Mouse (Mus musculus): ENCODE data around the gene Arrdc1. TPM values are rescaled to one million over a fixed set of nuclear protein-coding genes. Genes with fewer than 3 reads are reported as not detected.
A peak's percentile ranks its signal among the peaks of the same experiment; 100 is the strongest.

Gene Arrdc1
- total RNA-seq, 2 experiments from 2014 or later = 9.6 to 10.9 TPM

DNA sequence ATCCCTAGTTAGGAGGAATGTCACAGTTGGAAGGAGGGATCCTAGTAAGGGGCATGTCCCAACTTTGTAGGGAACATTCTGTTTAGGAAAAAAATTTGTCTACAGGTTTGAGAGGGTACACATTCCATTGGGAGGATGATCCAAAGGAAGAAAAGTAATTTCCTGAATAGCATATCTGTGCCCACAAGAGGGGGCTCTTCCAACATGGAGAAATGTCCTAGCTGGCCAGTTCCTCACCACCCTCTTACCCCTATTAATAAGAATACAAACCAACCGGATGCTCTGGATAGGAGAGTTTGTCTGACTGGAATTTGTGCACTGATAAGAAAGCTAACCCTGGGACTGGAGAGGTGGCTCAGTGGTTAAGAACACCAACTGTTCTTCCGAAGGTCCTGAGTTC lies 11.5 kb downstream of the Arrdc1 start:
- peak; percentile 22 for DNase-seq

DNA sequence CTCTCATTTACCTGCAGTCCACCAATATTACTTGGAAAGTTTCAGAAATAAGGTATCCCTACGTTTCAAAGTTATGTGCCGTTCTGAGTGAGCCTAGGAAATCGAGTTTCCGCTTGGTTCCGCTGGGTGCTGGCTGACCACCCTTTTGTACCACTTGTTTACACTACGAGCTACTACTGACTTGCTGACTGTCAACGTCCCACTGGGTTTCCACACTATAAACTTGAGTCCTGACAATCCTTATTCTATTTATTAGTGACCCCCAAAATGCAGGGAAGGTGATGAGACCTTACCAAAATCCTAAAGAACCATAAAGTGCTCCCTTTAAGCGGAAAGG lies 15.2 kb downstream of the Arrdc1 start:
- DNase-seq = no peak

DNA sequence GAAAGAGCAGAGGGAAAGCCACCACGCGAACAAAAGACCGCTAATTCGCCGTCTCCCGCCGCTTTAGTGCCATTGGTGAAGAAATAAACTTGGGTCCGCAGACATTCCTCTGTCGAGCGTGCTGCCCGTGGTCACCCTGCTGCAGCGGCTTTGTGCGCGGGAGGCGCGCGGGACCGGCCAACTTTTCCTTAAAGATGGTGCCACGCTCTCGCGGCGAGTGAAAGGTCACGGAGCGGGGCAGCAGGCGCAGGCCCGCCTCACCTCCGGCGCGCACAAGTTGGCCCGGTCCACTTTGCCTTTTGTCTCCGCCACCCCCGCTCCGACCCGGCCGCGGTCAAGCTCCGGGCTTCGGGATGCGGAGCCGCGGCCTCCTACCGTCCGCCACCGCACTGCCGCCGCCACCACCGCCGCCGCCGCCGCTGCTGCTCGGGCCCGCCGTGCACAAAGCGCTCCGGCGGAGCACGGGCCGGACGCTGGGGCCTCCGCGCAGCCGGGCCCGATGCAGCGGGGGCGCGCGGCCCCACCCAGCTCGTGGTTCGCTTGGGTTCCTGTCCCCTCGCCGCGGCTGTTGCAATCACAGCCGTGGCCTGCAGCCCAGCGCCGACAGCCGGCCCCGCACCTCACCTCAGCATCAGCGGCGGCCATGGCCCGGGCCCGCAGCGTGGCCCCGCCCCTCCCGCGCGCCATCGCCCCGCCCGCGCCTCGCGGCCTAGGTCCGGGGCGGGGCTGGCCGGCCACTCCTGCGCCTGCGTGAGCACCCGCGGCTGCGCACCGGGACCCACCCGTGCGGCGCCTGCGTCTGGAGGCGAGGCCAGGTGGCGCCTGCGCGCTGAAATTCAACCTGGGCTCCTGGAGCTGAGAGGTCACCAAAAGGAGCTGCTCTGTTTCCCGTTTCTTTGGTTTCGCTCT lies 15.9 kb downstream of the Arrdc1 start, which contains the start of gene Ehmt1:
Ehmt1 (minus strand) TSS at position 685 of the 909 bp plus-strand sequence.
- DNase-seq = peak; percentile 95

GRCm38 (mm10) chr2:24914762-24915161 lies 20.3 kb downstream of the Arrdc1 start:
- no peak for DNase-seq

DNA sequence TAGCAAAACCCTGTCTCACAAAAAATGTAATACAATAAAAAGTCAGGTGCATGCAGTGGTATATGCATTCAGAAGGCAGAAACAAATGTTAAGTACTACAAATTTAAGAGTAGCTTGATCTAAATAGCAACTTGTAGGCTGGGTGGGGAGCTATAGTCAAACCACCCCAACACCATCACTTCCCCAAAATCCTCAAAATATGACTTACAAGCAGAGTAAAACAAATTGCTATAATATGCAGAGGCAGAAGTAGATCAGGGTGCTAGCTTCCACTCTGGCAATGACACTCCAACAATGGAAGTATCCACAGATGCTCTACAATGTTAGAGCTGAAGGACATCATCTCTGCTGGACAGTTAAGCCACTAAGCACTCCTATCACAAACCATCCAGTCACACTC lies 22.5 kb downstream of the Arrdc1 start:
- no peak for DNase-seq

GRCm38 (mm10) chr2:24912189-24912588 lies 22.9 kb downstream of the Arrdc1 start:
- DNase-seq = no peak

- DNase-seq = no peak
Observed at GRCm38 (mm10) chr2:24910481-24910880, 24.6 kb downstream of the Arrdc1 start.

DNA sequence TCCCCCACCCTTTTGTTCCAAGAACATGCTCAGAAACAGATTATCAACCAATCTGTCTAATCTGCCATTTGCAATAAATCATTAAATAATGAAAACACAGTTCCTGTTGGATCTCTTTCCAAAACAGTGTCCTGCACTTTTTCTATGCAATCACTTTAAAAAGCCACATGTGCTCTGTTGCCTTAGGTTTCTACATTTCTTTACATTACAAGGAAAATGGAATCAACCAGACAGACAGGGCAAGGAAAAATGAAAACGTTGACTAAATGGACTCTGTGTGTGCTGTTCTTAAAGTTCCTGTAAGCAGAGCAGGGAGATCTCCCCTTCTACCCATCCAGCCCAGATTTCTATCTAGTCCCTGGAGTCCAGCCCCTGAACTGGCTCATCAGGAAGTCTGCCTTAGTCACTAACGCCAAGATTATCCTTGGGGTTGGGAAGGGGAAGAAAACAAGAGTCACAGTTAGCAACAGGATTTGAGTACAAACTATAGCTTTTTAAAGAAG lies 29.3 kb downstream of the Arrdc1 start:
- no peak for DNase-seq

GRCm38 (mm10) chr2:24904823-24905652 lies 30.0 kb downstream of the Arrdc1 start:
- no peak for DNase-seq

DNA sequence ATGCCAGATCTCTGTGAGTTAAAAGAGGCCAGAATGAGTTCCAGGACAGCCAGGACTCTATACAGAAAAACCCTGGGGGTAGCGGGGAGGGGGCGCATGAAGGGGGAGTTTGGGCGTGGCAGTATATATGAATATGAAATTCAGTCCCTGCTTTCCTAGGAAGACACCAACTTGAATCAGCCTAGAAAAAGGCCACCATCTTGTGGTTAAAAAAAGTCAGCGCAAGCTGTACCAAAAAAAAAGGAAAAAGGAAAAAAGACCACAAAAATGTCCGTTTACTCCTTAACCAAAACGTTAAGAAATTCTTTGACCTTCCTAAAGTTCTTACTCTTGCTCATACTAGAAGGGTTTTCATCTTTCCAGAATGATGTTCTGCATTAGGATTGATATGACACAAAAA lies 32.1 kb downstream of the Arrdc1 start:
- DNase-seq = no peak

- DNase-seq = no peak
Observed at GRCm38 (mm10) chr2:24901055-24901454, 34.0 kb downstream of the Arrdc1 start.

GRCm38 (mm10) chr2:24899292-24899691 lies 35.8 kb downstream of the Arrdc1 start:
- DNase-seq = no peak

DNA sequence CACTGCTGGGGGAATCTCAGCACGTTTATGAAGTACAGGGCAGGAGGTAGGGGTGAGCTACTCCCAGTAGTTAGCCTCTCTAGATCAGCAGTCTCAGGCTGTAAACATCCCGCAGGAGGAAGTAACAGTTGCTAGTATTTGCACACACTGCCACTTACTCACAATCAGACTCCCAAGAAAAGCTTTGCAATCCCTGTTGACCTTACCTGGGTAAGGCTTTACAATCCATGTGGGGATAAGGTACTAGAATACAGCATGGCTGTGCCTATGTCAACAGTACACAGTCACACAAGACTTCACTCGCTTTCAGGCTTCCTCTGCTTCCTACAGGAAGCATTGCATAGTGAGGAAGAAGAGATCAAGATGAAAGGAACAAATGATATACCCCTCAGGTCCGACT lies 38.3 kb downstream of the Arrdc1 start:
- DNase-seq = no peak

- DNase-seq = no peak
Observed at GRCm38 (mm10) chr2:24894211-24894610, 40.8 kb downstream of the Arrdc1 start.

- no peak for DNase-seq
Observed at GRCm38 (mm10) chr2:24892318-24892717, 42.7 kb downstream of the Arrdc1 start.

DNA sequence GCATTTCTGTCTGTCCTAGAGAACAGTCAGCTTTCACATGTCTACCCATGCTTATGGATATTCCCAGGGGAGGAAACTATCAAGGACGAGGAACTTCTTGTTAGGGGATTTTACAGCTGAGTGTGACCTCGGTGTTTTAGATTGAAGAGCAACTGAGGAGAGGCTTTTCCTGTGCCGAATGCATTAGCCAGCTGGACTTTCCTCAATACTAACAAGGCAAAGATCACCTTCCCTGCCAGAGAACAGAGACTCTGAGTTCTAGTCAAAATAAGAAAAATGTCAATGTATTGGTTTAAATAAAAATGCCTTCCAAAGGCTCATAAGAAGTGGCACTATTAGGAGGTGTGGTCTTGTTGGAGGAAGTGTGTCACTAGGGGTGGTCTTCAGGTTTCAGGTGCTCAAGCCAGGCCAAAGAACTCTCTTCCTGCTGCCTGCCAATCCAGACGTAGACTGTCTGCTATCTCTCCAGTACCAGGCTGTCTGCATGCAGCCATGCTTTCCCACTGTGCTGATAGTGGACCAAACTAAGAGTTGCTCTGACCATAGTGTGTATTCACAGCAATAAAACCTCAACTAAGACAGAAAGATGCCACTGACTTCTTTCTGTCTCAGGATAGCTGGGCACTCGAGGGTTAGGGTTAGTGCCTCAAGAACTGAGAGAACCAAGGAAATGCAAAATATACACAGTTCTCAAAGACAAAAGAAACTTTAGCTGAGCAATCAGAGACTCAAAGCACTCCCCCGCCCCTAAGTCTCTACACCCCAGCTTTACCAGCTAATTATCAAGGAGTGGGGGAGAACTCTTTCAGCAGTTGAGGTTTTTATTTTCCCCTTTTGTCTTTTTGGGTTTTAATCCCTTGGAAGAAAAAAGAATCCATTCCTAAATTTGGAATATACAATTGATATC lies 44.3 kb downstream of the Arrdc1 start:
- DNase-seq = no peak

- no peak for DNase-seq
Observed at GRCm38 (mm10) chr2:24888895-24889294, 46.2 kb downstream of the Arrdc1 start.

GRCm38 (mm10) chr2:24880686-24881085 lies 54.4 kb downstream of the Arrdc1 start:
- DNase-seq = no peak
